Comparison of ENCODE assay signal across 11 mouse cellular contexts in the genomic region with DNA sequence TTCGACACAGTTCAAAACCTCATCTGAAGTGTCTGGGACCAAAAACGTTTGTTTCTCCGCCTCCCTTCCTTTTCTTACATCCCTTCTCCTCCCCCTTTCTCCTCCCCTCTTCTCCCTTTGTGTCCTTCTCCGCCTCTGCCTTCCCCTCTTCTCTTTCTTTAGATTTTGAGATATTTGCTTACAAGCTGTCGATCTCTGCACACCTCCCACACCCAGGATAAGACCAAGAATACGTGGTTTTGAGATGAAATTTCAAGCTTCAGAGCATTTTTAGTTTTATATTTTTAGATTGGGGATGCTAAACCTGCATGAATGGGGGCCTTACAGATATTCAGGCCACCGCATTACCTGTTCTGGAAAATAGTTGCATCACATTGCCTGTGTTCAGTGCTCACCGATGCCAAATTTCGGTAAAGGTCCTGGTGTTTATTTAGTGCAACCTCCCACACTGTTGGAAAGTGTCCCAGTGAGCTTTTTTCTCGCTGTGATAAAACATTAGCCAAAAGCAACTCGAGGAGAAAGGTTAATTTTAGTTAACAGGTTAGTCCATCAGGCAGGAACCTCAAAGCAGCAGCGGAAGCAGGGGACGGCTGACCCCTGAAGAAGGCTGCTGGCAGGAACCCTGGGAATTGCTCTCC. TPM values are rescaled to one million over a fixed set of nuclear protein-coding genes. Genes with fewer than 3 reads are reported as not detected.
DNase-seq lines count a peak whose midpoint lies in the region; ATAC-seq and TF ChIP-seq lines count a peak whose summit lies in the region.
"Had no signal": no experiment of that assay in that cellular context is flagged by ENCODE, and none has a peak within 500 bp of the region (broad histone marks: within the 10 kb centered on the region; RNA-seq: fewer than 3 reads in every experiment).

No protein-coding gene starts in this region.

- no peak overlapping the region for H3K4me2 ChIP-seq in kidney, embryonic 14.5 days (replicated peaks; ENCODE audit: low read depth, low read length)
- peak overlapping the region; percentile 17; the same call in 1 of the 2 replicates for H3K4me2 ChIP-seq in heart, embryonic 12.5 days
- H3K4me2 ChIP-seq in hindbrain, embryonic 16.5 days (ENCODE audit: low read length): no peak overlapping the region

- H3K27ac ChIP-seq in kidney, embryonic 14.5 days (ENCODE audit: low read depth, low read length): no peak overlapping the region
- no peak overlapping the region for H3K27ac ChIP-seq in heart, embryonic 12.5 days (ENCODE audit: poor library complexity, severe bottlenecking)
- H3K27ac ChIP-seq in forebrain, embryonic 10.5 days: no peak overlapping the region
- H3K27ac ChIP-seq in hindbrain, embryonic 16.5 days (ENCODE audit: low read depth, low read length): no peak overlapping the region
- H3K27ac ChIP-seq: hindbrain, postnatal 0 days; neural tube, embryonic 12.5 days had no signal

- no peak overlapping the region for H3K9ac ChIP-seq in kidney, embryonic 14.5 days (ENCODE audit: low read depth, low read length)
- H3K9ac ChIP-seq in heart, embryonic 12.5 days: no peak overlapping the region
- H3K9ac ChIP-seq in hindbrain, embryonic 16.5 days (ENCODE audit: low read depth, low read length): no peak overlapping the region
- H3K9ac ChIP-seq: neural tube, embryonic 12.5 days had no signal

- peak; percentile 85 for DNase-seq in kidney, adult 11 months
- peak; percentile 64 for DNase-seq in lung, postnatal 36 days
- no peak for DNase-seq in lung, adult 2 months
- DNase-seq in forebrain, embryonic 10.5 days (ENCODE audit: extremely low spot score, low spot score): no peak
- DNase-seq: gastrocnemius, postnatal 36 days had no signal

- 50% methylated on average over 13 of the region's 13 CpGs for whole genome bisulfite sequencing in kidney, embryonic 14.5 days
- 47% methylated on average over 13 of the region's 13 CpGs for WGBS in lung, adult 2 months
- WGBS in heart, embryonic 12.5 days: 55% methylated on average over 13 of the region's 13 CpGs
- 84% methylated on average over 13 of the region's 13 CpGs for WGBS in forebrain, embryonic 10.5 days
- WGBS in hindbrain, embryonic 16.5 days: 80% methylated on average over 13 of the region's 13 CpGs

- H3K4me1 ChIP-seq in kidney, embryonic 14.5 days (ENCODE audit: control insufficient read depth, insufficient read depth, low read length): no peaks in the 10 kb centered on the region
- no peaks in the 10 kb centered on the region for H3K4me1 ChIP-seq in lung, adult 2 months (ENCODE audit: control insufficient read depth, insufficient read depth, low read length)
- H3K4me1 ChIP-seq in heart, embryonic 12.5 days (replicated peaks): peaks cover 8% of the 10 kb centered on the region; the same call in 1 of the 2 replicates
- H3K4me1 ChIP-seq in forebrain, embryonic 10.5 days: 0 out of 2 replicates have a peak, but pooled peaks cover 3% of the 10 kb centered on the region
- no peaks in the 10 kb centered on the region for H3K4me1 ChIP-seq in hindbrain, embryonic 16.5 days (ENCODE audit: control insufficient read depth, insufficient read depth, low read depth, low read length)
- H3K4me1 ChIP-seq: neural tube, embryonic 12.5 days had no signal

- no peak for TF ChIP-seq CTCF in lung, adult 2 months (IDR thresholded peaks at IDR 0.05; ENCODE audit: insufficient read depth, low read length)

- no peaks in the 10 kb centered on the region for H3K27me3 ChIP-seq in kidney, embryonic 14.5 days (ENCODE audit: control insufficient read depth, insufficient read depth, low read length)
- H3K27me3 ChIP-seq in heart, embryonic 12.5 days (replicated peaks): no peaks in the 10 kb centered on the region
- H3K27me3 ChIP-seq in forebrain, embryonic 10.5 days (ENCODE audit: poor library complexity, severe bottlenecking): no peaks in the 10 kb centered on the region
- no peaks in the 10 kb centered on the region for H3K27me3 ChIP-seq in hindbrain, embryonic 16.5 days (replicated peaks; ENCODE audit: control insufficient read depth, insufficient read depth, low read length)
- H3K27me3 ChIP-seq: neural tube, embryonic 12.5 days had no signal

- no peaks in the 10 kb centered on the region for H3K9me3 ChIP-seq in kidney, embryonic 14.5 days (ENCODE audit: control insufficient read depth, low read length)
- no peaks in the 10 kb centered on the region for H3K9me3 ChIP-seq in heart, embryonic 12.5 days (replicated peaks)
- H3K9me3 ChIP-seq in forebrain, embryonic 10.5 days: no peaks in the 10 kb centered on the region; the same call in 1 of the 2 replicates
- H3K9me3 ChIP-seq in hindbrain, embryonic 16.5 days (ENCODE audit: control insufficient read depth, low read length): no peaks in the 10 kb centered on the region
- H3K9me3 ChIP-seq: neural tube, embryonic 12.5 days had no signal

- ATAC-seq in kidney, embryonic 14.5 days (ENCODE audit: low FRiP score, low TSS enrichment): no peak
- ATAC-seq in heart, embryonic 12.5 days (ENCODE audit: insufficient number of reproducible peaks, low FRiP score): no peak
- ATAC-seq in hindbrain, embryonic 16.5 days: no peak
- ATAC-seq: hindbrain, postnatal 0 days had no signal

- H3K4me3 ChIP-seq in kidney, embryonic 14.5 days (ENCODE audit: low read length): no peak overlapping the region
- H3K4me3 ChIP-seq in lung, adult 2 months (replicated peaks; ENCODE audit: extremely low read depth, low read depth, low read length): no peak overlapping the region
- no peak overlapping the region for H3K4me3 ChIP-seq in heart, embryonic 12.5 days
- H3K4me3 ChIP-seq in forebrain, embryonic 10.5 days: no peak overlapping the region
- H3K4me3 ChIP-seq in hindbrain, embryonic 16.5 days (ENCODE audit: low read length): no peak overlapping the region
- H3K4me3 ChIP-seq: erythroblast, embryonic 14.5 days; neural tube, embryonic 12.5 days had no signal

- no peaks in the 10 kb centered on the region for H3K36me3 ChIP-seq in kidney, embryonic 14.5 days (ENCODE audit: control insufficient read depth, insufficient read depth, low read length)
- no peaks in the 10 kb centered on the region for H3K36me3 ChIP-seq in heart, embryonic 12.5 days
- H3K36me3 ChIP-seq in forebrain, embryonic 10.5 days (replicated peaks): no peaks in the 10 kb centered on the region
- H3K36me3 ChIP-seq in hindbrain, embryonic 16.5 days (ENCODE audit: control insufficient read depth, insufficient read depth, low read length): no peaks in the 10 kb centered on the region
- H3K36me3 ChIP-seq: neural tube, embryonic 12.5 days had no signal

- no peak for TF ChIP-seq POLR2A in lung, adult 2 months (IDR thresholded peaks at IDR 0.05; ENCODE audit: borderline replicate concordance, extremely low read depth, low read depth, low read length)

RNA-seq across cellular contexts. Expression of a gene that starts 20.2 kb away (rescaled TPM):
- polyA plus RNA-seq in kidney, embryonic 14.5 days (2014; fragmentation: Nextera tagmentation; extraction: Ambion mirVana): 147 and 172 TPM in 2 replicates
- 86.3 and 127 TPM in 2 replicates for polyA plus RNA-seq in lung, adult 2 months (2012; rRNA removed)
- polyA plus RNA-seq in heart, embryonic 12.5 days (2016; fragmentation: Nextera tagmentation; extraction: Ambion mirVana): 191 and 206 TPM in 2 replicates
- 75.7 and 77.6 TPM in 2 replicates for polyA plus RNA-seq in forebrain, embryonic 10.5 days (2016; fragmentation: Nextera tagmentation; extraction: Ambion mirVana)
- polyA plus RNA-seq in hindbrain, embryonic 16.5 days (2015; fragmentation: Nextera tagmentation; extraction: Ambion mirVana): 77.0 and 77.6 TPM in 2 replicates
- polyA plus RNA-seq: erythroblast, embryonic 14.5 days had no signal

Comparison
In these comparisons a context has a peak if more than half of its experiments do, and no peak if none do; other contexts are left out.
1. DNase-seq: peak in kidney, adult 11 months (single experiment) and lung, postnatal 36 days (single experiment); none in lung, adult 2 months (single experiment) and forebrain, embryonic 10.5 days (single experiment).